Mouse (Mus musculus): Measurements from ENCODE around the gene Shisa7. TPM values are rescaled to one million over a fixed set of nuclear protein-coding genes. Genes with fewer than 3 reads are reported as not detected.

The Shisa7 gene
- total and polyA plus RNA-seq, 3 experiments = 0.07 TPM; not detected in 2

GRCm38 (mm10) chr7:4849372-4849771 is 4.9 kb upstream of the Shisa7 start:
- Histone ChIP-seq H3K36me3 (ENCODE audit: control insufficient read depth in 1 of 2, insufficient read depth in 2 of 2, low read length in 2 of 2) (no peaks in the 10 kb centered on the region), H3K9ac (ENCODE audit: control insufficient read depth, low read depth, low read length, poor library complexity, severe bottlenecking) (no peak overlapping the region), H3K27ac (ENCODE audit: control insufficient read depth, low read depth, low read length) (no peak overlapping the region), H3K79me2 (ENCODE audit: control insufficient read depth, insufficient read depth, low read length, poor library complexity) (no peaks in the 10 kb centered on the region), H3K9me3 (replicated peaks; ENCODE audit: insufficient read depth, low read length) (no peaks in the 10 kb centered on the region), H3K4me1 (ENCODE audit: control insufficient read depth in 1 of 2, insufficient read depth in 2 of 2, low read length in 2 of 2) (no peaks in the 10 kb centered on the region), H3K4me3 (ENCODE audit: control insufficient read depth in 1 of 2, insufficient read depth in 1 of 2, low read depth in 2 of 2, low read length in 2 of 2) (peak overlapping the region; percentile 52 to 73; a peak in 3 of 4 replicates), H3K27me3 (ENCODE audit: control insufficient read depth in 1 of 2, insufficient read depth in 2 of 2, low read length in 2 of 2) (no peaks in the 10 kb centered on the region)
- no peak for DNase-seq (ENCODE audit: low read depth, low spot score)
- no peak for TF ChIP-seq MXI1 (IDR thresholded peaks at IDR 0.05; ENCODE audit: low read depth, low read length)
- no peak for TF ChIP-seq MEF2A (IDR thresholded peaks at IDR 0.05; ENCODE audit: extremely low read depth, insufficient replicate concordance, low read depth, low read length, poor library complexity, severe bottlenecking)
- no peak for TF ChIP-seq POLR2A (IDR thresholded peaks at IDR 0.05; ENCODE audit: control insufficient read depth in 1 of 2, insufficient read depth in 1 of 2, low read depth in 1 of 2, low read length in 2 of 2, poor library complexity in 1 of 2)
- no peak for TF ChIP-seq HCFC1 (IDR thresholded peaks at IDR 0.05; ENCODE audit: low read depth, low read length)
- TF ChIP-seq POLR2AphosphoS5 (IDR thresholded peaks at IDR 0.05; ENCODE audit: borderline replicate concordance, low read depth, low read length) = no peak
- TF ChIP-seq NELFE (IDR thresholded peaks at IDR 0.05; ENCODE audit: low read depth, low read length) = no peak
- no peak for TF ChIP-seq MYB (IDR thresholded peaks at IDR 0.05; ENCODE audit: low read depth, low read length)
- TF ChIP-seq TCF12 (IDR thresholded peaks at IDR 0.05; ENCODE audit: low read depth, low read length) = no peak
- TF ChIP-seq TAL1 (IDR thresholded peaks at IDR 0.05; ENCODE audit: low read length) = no peak
- no peak for TF ChIP-seq ZMIZ1 (IDR thresholded peaks at IDR 0.05; ENCODE audit: low read depth, low read length)
- TF ChIP-seq RCOR1 (IDR thresholded peaks at IDR 0.05; ENCODE audit: low read depth, low read length) = no peak
- no peak for TF ChIP-seq CHD2 (IDR thresholded peaks at IDR 0.05; ENCODE audit: low read length)
- TF ChIP-seq ZNF384 (IDR thresholded peaks at IDR 0.05; ENCODE audit: low read depth, low read length) = no peak
- no peak for TF ChIP-seq GATA1 (IDR thresholded peaks at IDR 0.05; ENCODE audit: low read depth, low read length)
- TF ChIP-seq TBP (IDR thresholded peaks at IDR 0.05; ENCODE audit: low read depth, low read length) = no peak
- no peak for TF ChIP-seq RAD21 (IDR thresholded peaks at IDR 0.05; ENCODE audit: low read depth, low read length)

GRCm38 (mm10) chr7:4844917-4845309 is 417 bp upstream of the Shisa7 start:
- no peaks in the 10 kb centered on the region for H3K27me3 ChIP-seq (ENCODE audit: control insufficient read depth in 1 of 2, insufficient read depth in 2 of 2, low read length in 2 of 2)
- no peak for TF ChIP-seq NELFE (IDR thresholded peaks at IDR 0.05; ENCODE audit: low read depth, low read length)
- no peak for TF ChIP-seq ETS1 (IDR thresholded peaks at IDR 0.05; ENCODE audit: low read depth, low read length)
- TF ChIP-seq ZNF384 (IDR thresholded peaks at IDR 0.05; ENCODE audit: low read depth, low read length) = no peak
- TF ChIP-seq USF1 (IDR thresholded peaks at IDR 0.05; ENCODE audit: low read depth, low read length) = no peak
- TF ChIP-seq TBP (IDR thresholded peaks at IDR 0.05; ENCODE audit: low read depth, low read length) = no peak
- no peak for TF ChIP-seq GATA1 (IDR thresholded peaks at IDR 0.05; ENCODE audit: low read depth, low read length)
- no peak for TF ChIP-seq CHD1 (IDR thresholded peaks at IDR 0.05; ENCODE audit: low read depth, low read length)
- no peak for TF ChIP-seq ZC3H11A (IDR thresholded peaks at IDR 0.05; ENCODE audit: low read depth, low read length)
- no peak for TF ChIP-seq MYC (IDR thresholded peaks at IDR 0.05; ENCODE audit: low read depth, low read length)
- no peak overlapping the region for H3K9ac ChIP-seq (ENCODE audit: control insufficient read depth, low read depth, low read length, poor library complexity, severe bottlenecking)

More at GRCm38 (mm10) chr7:4844917-4845309, 417 bp upstream of the Shisa7 start:
- Histone ChIP-seq H3K79me2 (ENCODE audit: control insufficient read depth, insufficient read depth, low read length, poor library complexity) (no peaks in the 10 kb centered on the region), H3K4me1 (ENCODE audit: control insufficient read depth in 1 of 2, insufficient read depth in 2 of 2, low read length in 2 of 2) (no peaks in the 10 kb centered on the region), H3K27ac (ENCODE audit: control insufficient read depth, low read depth, low read length) (no peak overlapping the region), H3K4me3 (ENCODE audit: control insufficient read depth in 1 of 2, insufficient read depth in 1 of 2, low read depth in 2 of 2, low read length in 2 of 2) (no peak overlapping the region), H3K9me3 (replicated peaks; ENCODE audit: insufficient read depth, low read length) (no peaks in the 10 kb centered on the region), H3K36me3 (ENCODE audit: control insufficient read depth in 1 of 2, insufficient read depth in 2 of 2, low read length in 2 of 2) (no peaks in the 10 kb centered on the region)
- DNase-seq (ENCODE audit: low read depth, low spot score) = no peak
